8 mouse cellular contexts compared by ENCODE assay signal in the genomic region with DNA sequence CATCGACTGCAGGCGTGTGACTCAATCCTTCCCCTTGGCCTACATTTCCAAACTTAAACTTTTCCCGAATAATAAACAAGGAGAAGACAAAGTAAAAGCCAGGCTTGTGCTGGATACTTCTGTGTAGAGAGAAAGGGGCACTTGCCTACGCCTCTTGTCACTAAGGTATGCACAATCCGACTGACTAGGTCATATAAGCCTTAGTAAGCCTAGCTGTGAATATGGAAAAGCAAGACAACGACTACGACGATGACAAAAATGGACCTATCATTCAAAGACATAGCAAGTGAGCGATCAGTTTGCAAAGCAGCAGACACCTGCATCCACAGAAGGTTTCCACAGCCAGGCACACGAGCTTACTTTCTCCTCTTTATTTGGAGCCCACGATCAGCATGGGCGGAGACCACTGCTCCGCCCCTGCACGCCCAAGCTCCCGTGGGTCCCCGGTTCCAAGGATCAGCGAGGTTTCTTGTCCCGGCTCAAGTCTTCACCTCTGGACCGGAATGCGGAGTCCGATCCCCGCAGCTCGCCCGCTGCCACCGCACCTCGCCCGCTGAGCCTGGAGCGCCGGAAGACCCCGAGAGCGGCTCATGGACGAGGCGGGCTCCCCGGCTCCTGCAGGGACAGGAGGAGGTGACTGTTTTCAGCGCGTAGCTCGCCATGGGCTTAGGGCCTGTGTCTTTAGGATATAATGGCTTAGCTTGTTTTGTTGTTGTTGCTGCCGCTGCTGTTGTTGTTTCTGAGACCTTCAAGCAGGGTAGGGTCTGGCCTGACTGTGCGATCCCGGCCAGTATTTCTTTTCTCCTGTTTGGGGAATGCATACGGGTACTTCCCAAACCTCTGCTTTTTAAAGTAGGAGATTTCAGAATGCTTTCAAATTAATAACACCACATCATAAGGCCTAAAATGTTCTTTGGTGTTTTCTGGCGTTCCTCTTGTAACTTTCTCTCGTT. TPM values are rescaled to one million over a fixed set of nuclear protein-coding genes. Genes with fewer than 3 reads are reported as not detected.
A peak's percentile ranks its signal among the peaks of the same experiment; 100 is the strongest.
DNase-seq lines count a peak whose midpoint lies in the region; ATAC-seq lines count a peak whose summit lies in the region.

Slc18b1 (plus strand) TSS at position 436 of the 953 bp plus-strand sequence.

- peak within 1 kb of the TSS; percentile 62 for H3K4me3 ChIP-seq in forebrain, embryonic 10.5 days
- H3K4me3 ChIP-seq in heart, embryonic 14.5 days (ENCODE audit: control insufficient read depth in 1 of 2, insufficient read depth in 1 of 2, low read depth in 1 of 2, low read length in 2 of 2) = peak within 1 kb of the TSS; percentile 48 to 73
- H3K4me3 ChIP-seq in liver, embryonic 13.5 days (replicated peaks) = peak within 1 kb of the TSS; percentile 69
- peak within 1 kb of the TSS; percentile 57 for H3K4me3 ChIP-seq in neural tube, embryonic 12.5 days

- H3K36me3 ChIP-seq in forebrain, embryonic 10.5 days (replicated peaks) = peaks cover 11% of the 10 kb centered on the region
- H3K36me3 ChIP-seq in heart, embryonic 14.5 days (ENCODE audit: control insufficient read depth, insufficient read depth, low read length) = peaks cover 14% of the 10 kb centered on the region
- no peaks in the 10 kb centered on the region for H3K36me3 ChIP-seq in liver, embryonic 13.5 days
- H3K36me3 ChIP-seq in neural tube, embryonic 12.5 days = peaks cover 7% of the 10 kb centered on the region; the same call in 1 of the 2 replicates

- H3K9me3 ChIP-seq in forebrain, embryonic 10.5 days = no peaks in the 10 kb centered on the region
- H3K9me3 ChIP-seq in heart, embryonic 14.5 days (ENCODE audit: control insufficient read depth, low read length) = no peaks in the 10 kb centered on the region
- H3K9me3 ChIP-seq in liver, embryonic 13.5 days (replicated peaks) = no peaks in the 10 kb centered on the region
- no peaks in the 10 kb centered on the region for H3K9me3 ChIP-seq in neural tube, embryonic 12.5 days

- peak within 1 kb of the TSS; percentile 87 for H3K27ac ChIP-seq in forebrain, embryonic 10.5 days
- peak within 1 kb of the TSS in 1 of 2 experiments; percentile 7; a peak in 1 of 4 replicates for H3K27ac ChIP-seq in heart, embryonic 14.5 days (replicated peaks in 1 of 2; ENCODE audit: control insufficient read depth in 1 of 2, insufficient read depth in 1 of 2, low read depth in 2 of 2, low read length in 2 of 2)
- no peak within 1 kb of the TSS for H3K27ac ChIP-seq in liver, embryonic 13.5 days
- no peak within 1 kb of the TSS for H3K27ac ChIP-seq in neural tube, embryonic 12.5 days

- 6% methylated on average over 43 of the region's 43 CpGs for WGBS in forebrain, embryonic 10.5 days
- WGBS in heart, embryonic 14.5 days = 6% methylated on average over 43 of the region's 43 CpGs
- 10% methylated on average over 43 of the region's 43 CpGs for WGBS in liver, embryonic 13.5 days (ENCODE audit: insufficient replicate concordance)
- WGBS in neural tube, embryonic 12.5 days = 5% methylated on average over 43 of the region's 43 CpGs

- H3K4me2 ChIP-seq in heart, embryonic 14.5 days (ENCODE audit: low read length) = peak within 1 kb of the TSS; percentile 68
- peak within 1 kb of the TSS; percentile 80 for H3K4me2 ChIP-seq in liver, embryonic 13.5 days
- H3K4me2 ChIP-seq in neural tube, embryonic 12.5 days (replicated peaks) = peak within 1 kb of the TSS; percentile 73

- no peaks in the 10 kb centered on the region for H3K27me3 ChIP-seq in forebrain, embryonic 10.5 days (ENCODE audit: poor library complexity, severe bottlenecking)
- H3K27me3 ChIP-seq in heart, embryonic 14.5 days (ENCODE audit: control insufficient read depth, insufficient read depth, low read length) = no peaks in the 10 kb centered on the region
- H3K27me3 ChIP-seq in liver, embryonic 13.5 days = no peaks in the 10 kb centered on the region
- no peaks in the 10 kb centered on the region for H3K27me3 ChIP-seq in neural tube, embryonic 12.5 days (replicated peaks)

- DNase-seq in MN1 (ENCODE audit: low spot score) = peak; percentile 54
- DNase-seq in brain, adult 2 months (ENCODE audit: low read depth, low spot score) = peak; percentile 61
- DNase-seq in forebrain, embryonic 10.5 days (ENCODE audit: extremely low spot score, low spot score) = peak; percentile 53
- peak; percentile 74 for DNase-seq in kidney, postnatal 10 days
- no peak for DNase-seq in liver, embryonic 13.5 days
- peak; percentile 33 to 62 for DNase-seq in urinary bladder, postnatal 4 days (ENCODE audit: low spot score in 2 of 2)

- peak within 1 kb of the TSS; percentile 72 for H3K9ac ChIP-seq in heart, embryonic 14.5 days (ENCODE audit: low read length)
- H3K9ac ChIP-seq in liver, embryonic 13.5 days = peak within 1 kb of the TSS; percentile 72
- H3K9ac ChIP-seq in neural tube, embryonic 12.5 days = peak within 1 kb of the TSS; percentile 80

- H3K4me1 ChIP-seq in forebrain, embryonic 10.5 days = peaks cover 34% of the 10 kb centered on the region
- H3K4me1 ChIP-seq in heart, embryonic 14.5 days (ENCODE audit: control insufficient read depth in 2 of 2, insufficient read depth in 2 of 2, low read length in 2 of 2) = peaks cover 2 to 4% of the 10 kb centered on the region in 2 experiments; a peak in 2 of 4 replicates
- H3K4me1 ChIP-seq in liver, embryonic 13.5 days (replicated peaks) = peaks cover 18% of the 10 kb centered on the region
- H3K4me1 ChIP-seq in neural tube, embryonic 12.5 days = 0 out of 2 replicates have a peak, but pooled peaks cover 4% of the 10 kb centered on the region

- 0 out of 2 replicates have a peak, but pooled peaks have one; percentile 62 for ATAC-seq in heart, embryonic 14.5 days (ENCODE audit: insufficient number of reproducible peaks, insufficient read depth, low FRiP score, low read depth)
- peak; percentile 65 for ATAC-seq in liver, embryonic 13.5 days (ENCODE audit: low read depth)
- peak; percentile 56 for ATAC-seq in neural tube, embryonic 12.5 days (ENCODE audit: low FRiP score, low read depth)

RNA-seq across cellular contexts. Expression of gene Slc18b1, which starts in this region (rescaled TPM):
- 10.6 and 12.4 TPM in 2 replicates for polyA plus RNA-seq in forebrain, embryonic 10.5 days (2016; fragmentation: Nextera tagmentation; extraction: Ambion mirVana)
- 9.3 and 11.4 TPM in 2 replicates for polyA plus RNA-seq in heart, embryonic 14.5 days (2014; fragmentation: Nextera tagmentation; extraction: Ambion mirVana)
- polyA plus RNA-seq in liver, embryonic 13.5 days (2015; fragmentation: Nextera tagmentation; extraction: Ambion mirVana) = 2.1 and 2.9 TPM in 2 replicates
- 12.0 and 16.7 TPM in 2 replicates for polyA plus RNA-seq in neural tube, embryonic 12.5 days (2016; fragmentation: Nextera tagmentation; extraction: Ambion mirVana)
